Mouse (Mus musculus) testis, postnatal 14 days (tissue): ENCODE results near the gene Tmem82.

Experiments
- DNase-seq: peaks from one replicate; pipeline ENCODE4 v3.0.0; 2021; ENCODE audit warnings: low spot score

Gene Tmem82

DNA sequence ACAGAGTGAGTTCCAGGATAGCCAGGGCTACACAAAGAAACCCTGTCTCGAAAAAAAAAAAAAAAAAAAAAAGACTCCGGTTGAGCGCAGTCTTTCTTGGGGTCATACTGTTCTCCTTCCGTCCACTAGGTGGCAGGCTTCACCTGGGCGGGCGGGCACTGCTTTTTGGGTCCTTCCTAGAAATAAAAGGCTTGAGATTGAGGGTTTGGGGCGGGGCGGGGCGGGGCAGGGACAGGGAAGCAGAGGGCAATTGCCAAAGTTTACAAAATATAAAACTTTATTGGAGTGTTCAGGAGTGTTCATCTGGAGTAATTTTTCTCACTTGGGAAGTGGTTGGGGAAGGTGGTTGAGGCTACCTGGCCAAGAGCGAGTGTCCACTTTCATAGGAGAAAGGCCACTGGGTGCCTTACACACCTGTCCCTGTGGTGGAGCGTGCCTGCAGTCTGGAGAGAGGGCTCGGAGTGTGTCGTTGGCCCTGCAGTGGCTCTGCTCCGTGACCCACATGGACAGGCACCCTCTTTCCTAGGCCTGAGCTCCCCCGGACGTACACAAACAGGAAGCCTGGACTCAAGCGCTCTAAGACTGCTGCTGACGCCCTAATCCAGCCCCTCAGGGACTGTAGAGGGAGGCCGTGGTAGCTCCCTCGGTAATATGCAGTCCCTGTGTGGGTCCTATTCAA is at the start of gene Tmem82:
Gene Tmem82, minus strand, starts transcription at position 69 of the 679 bp plus-strand sequence.
- DNase-seq, result no peak

DNA sequence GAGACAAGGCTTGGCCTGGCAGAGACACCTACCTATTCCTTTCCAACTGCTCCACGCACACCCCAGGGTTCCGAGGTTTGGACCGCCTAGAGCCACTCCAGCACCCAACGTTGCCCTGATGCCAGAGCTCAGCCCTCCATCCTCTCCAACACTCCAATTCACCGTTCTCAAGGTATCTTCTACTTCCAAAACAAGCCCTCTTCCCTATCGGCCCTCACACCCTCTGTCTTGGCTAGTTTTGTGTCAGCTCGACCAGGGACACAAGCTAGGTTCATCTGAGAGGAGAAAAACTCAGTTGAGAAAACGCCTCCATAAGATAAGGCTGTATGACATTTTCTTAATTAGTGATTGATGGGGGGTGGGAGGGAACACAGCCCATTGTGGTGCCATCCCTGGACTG is 46.4 kb upstream of the Tmem82 start, which contains the start of gene Plekhm2:
Gene Plekhm2, minus strand, starts transcription at position 101 of the 400 bp plus-strand sequence.
- no peak for DNase-seq

DNA sequence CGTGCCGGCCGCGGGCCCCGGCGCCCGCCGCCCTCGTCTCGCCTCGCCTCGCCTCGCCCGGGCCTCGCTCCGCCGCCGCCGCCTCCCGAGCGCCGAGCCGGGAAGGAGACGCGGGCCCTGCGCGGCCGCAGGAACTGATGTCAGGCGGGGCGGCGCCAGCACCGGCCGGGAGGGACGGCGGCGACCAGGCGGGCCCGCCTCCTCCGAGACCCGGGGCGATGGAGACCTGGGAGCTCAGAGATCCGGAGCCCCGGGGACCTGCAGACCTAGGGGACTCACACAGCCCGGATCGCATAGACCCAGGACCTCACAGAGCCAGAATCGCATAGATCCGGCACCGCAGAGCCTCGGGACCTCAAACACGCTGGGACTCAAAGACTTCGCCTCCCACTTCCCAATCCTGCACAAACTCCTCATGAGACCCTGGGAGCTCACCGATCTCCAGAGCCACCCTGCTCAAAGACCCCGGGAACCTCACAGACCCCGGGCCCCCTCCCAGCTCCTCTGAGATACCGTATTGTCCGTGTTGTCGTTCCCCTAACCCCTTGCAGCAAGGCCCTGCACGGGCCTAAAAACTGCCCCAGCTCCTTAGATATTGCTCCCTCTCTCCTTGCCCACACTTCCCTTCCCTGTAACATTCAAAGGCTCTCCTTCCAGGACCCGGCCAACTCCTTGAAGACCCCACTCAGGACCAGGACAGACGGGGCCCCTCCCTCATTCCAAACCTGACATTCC is 45.7 kb upstream of the Tmem82 start:
- peak; percentile 55 for DNase-seq

GRCm38 (mm10) chr4:141663122-141663931 is 44.9 kb upstream of the Tmem82 start:
- DNase-seq, result no peak

DNA sequence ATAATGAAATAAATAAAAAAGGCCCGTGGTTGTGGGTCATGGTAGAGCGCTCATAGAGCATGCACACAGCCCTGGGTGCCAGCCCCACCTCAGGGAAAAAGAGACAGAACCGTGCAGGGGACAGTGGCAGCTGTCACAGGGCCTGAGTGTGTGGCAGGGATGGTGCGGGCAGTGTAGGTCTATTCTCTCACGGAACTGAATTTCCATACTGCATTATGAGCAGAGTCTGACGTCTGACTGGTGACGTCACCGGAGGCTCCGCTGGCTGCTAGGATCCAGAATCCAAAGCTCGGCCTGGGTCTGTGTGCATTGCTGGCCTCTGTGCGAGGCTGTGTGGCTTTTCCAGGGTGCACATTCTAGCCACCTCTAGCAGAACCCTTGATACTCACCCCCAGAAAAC is 42.5 kb upstream of the Tmem82 start:
- no peak for DNase-seq

DNA sequence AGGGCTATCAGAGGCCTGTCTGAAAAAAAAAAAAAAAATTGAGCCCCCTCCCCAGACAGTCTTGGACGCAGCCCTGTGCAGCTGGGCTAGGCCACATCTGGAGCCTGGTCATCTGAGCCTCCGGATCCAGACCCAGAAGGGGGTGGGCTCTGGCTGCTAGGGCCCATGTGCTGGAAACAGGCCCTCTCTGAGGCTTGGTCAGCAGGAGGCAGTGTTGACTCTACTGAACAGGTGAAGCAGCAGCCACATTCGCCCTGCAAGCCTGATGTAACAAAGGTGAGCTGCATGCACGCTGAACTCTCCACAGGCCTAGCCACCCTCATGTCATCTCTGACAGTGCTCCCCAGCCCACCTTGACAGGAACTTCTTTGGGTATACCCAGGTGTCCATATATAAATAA is 41.3 kb upstream of the Tmem82 start:
- DNase-seq, result no peak

GRCm38 (mm10) chr4:141658846-141659484 is 40.5 kb upstream of the Tmem82 start:
- no peak for DNase-seq

- no peak for DNase-seq
Observed at GRCm38 (mm10) chr4:141656932-141657331, 38.5 kb upstream of the Tmem82 start.

- DNase-seq, result peak; percentile 78
Observed at GRCm38 (mm10) chr4:141655908-141656608, 37.6 kb upstream of the Tmem82 start.

- no peak for DNase-seq
Observed at GRCm38 (mm10) chr4:141654509-141654908, 36.1 kb upstream of the Tmem82 start.

- DNase-seq, result no peak
Observed at GRCm38 (mm10) chr4:141653813-141654212, 35.4 kb upstream of the Tmem82 start.

- DNase-seq, result no peak
Observed at GRCm38 (mm10) chr4:141653044-141653443, 34.6 kb upstream of the Tmem82 start.

DNA sequence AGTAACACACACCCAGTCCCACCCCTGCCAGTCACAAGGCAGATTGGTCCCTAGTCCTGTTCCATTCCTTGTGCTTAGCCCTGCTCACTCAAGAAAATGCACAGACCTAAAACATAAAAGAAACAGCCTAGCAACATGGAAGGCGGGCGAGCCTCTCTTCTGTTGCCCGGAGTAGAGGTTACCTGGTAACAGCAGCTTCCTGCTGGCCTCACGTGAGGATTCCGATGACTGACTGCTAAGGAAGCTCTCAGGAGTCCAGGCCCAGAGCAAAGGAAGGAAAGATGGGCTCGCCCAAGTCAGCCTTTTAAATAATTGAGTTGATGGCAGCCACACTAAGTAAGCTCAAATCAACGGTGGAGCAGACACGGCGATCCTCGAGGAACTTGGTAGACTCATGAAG is 33.5 kb upstream of the Tmem82 start:
- no peak for DNase-seq

- no peak for DNase-seq
Observed at GRCm38 (mm10) chr4:141651286-141651685, 32.9 kb upstream of the Tmem82 start.

GRCm38 (mm10) chr4:141649244-141649643 is 30.8 kb upstream of the Tmem82 start:
- DNase-seq, result no peak

- DNase-seq, result no peak
Observed at GRCm38 (mm10) chr4:141648262-141648661, 29.8 kb upstream of the Tmem82 start.

GRCm38 (mm10) chr4:141647187-141647586 is 28.8 kb upstream of the Tmem82 start:
- DNase-seq, result no peak

GRCm38 (mm10) chr4:141645988-141646387 is 27.6 kb upstream of the Tmem82 start:
- DNase-seq, result no peak

GRCm38 (mm10) chr4:141643118-141643855 is 24.9 kb upstream of the Tmem82 start:
- DNase-seq, result no peak

DNA sequence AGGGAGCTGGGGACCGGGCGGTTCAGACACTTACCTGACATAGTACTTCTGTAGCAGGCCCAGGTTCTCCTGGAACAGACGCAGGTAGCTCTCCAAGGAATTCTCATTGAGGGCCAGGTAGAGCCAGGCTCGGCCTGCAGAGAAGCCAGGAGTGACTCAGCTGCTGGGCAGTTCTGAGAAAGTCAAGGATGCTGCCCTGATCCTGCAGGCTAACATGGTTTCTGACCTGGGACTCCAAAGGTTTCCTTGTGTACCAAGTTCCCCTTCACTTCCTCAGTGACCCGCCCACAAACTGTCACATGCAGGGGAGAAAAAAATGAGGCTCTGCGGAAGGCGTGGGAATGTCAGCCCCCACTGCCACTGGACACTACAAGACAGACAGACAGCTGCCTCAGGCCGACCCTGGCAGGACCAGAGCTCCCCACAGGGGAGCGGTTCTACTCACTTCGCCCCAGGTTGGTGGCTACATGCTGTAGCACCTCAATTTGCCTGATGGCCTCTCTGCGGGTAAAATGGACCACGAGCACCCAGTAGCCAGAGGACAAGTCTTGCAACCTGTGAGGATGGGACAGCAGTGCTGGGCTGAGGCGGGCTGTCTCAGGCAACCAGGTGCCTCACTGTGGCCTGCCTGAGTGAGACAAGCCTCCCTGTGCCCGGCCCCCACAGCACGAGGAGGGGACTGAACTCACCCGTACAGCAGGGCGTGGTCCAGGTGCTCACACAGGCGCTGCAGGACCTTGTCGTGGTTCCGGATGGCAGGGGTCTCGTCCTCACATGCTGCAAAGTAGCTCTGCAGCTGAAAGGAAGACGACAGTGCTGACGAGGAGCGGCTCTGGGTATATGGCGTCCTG is 23.8 kb upstream of the Tmem82 start:
- no peak for DNase-seq
